Mouse (Mus musculus) bone marrow macrophage, adult 2 months (primary cell): ENCODE measurements at regions not wholly inside any gene's neighbourhood (a gene's known extent, or its start where the extent isn't known, plus 50 kb on each side); places are given as distances from the start of the nearest gene placed in this dataset.

Experiments
- CTCF ChIP-seq: IDR thresholded peaks from 2 replicates; pipeline ENCODE4 v1.5.1; 2012; ENCODE audit warnings: low read depth, mild to moderate bottlenecking, low read length, moderate library complexity
- POLR2A ChIP-seq: IDR thresholded peaks from 2 replicates; pipeline ENCODE4 v1.6.1; 2012; ENCODE audit warnings: mild to moderate bottlenecking, low read depth, low read length, borderline replicate concordance

DNA sequence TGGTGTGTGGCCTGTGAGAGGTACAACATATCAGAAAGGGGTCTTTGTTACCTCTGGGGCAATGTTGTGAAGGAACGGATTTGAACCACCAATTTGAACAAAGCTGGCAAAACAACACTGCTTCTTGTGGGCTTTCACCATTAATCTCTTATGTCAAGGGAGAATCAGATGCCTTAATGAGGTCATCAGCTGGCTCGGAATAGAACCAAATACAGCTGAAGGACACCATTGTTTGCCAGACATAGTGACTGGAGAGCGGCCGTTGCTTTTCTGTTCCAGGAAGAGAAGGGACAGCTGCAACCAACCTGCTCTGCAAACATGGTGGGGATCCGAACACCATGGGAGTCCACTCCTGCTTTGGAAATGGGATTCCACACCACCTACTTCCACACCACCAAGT, 158.2 kb downstream of the Sh3bp4 start:
- TF ChIP-seq CTCF = no peak
- no peak for TF ChIP-seq POLR2A
